Mouse (Mus musculus) hindbrain, embryonic 10.5 days (tissue): ENCODE measurements around the gene Hs3st4. TPM values are rescaled to one million over a fixed set of nuclear protein-coding genes. Genes with fewer than 3 reads are reported as not detected.

ENCODE experiments used
- DNase-seq: peaks from one replicate; pipeline ENCODE4 v3.0.0-alpha.2; 2017; ENCODE audit warnings: low spot score
- H3K27ac ChIP-seq: fragments of 300-500 bp; sonication (generic); 2 replicates; pipeline ENCODE4 v1.5.1; 2016; ENCODE audit warnings: mild to moderate bottlenecking, moderate library complexity
- H3K27me3 ChIP-seq: fragments of 300-500 bp; sonication (generic); 2 replicates; pipeline ENCODE4 v1.6.1; 2016; ENCODE audit warnings: mild to moderate bottlenecking; ENCODE audit not compliant: poor library complexity, insufficient read depth, severe bottlenecking
- H3K36me3 ChIP-seq: fragments of 300-500 bp; sonication (generic); 2 replicates; pipeline ENCODE4 v1.6.1; 2016; ENCODE audit warnings: mild to moderate bottlenecking, moderate library complexity
- H3K4me1 ChIP-seq: fragments of 300-500 bp; sonication (generic); replicated peaks from 2 replicates; pipeline ENCODE4 v1.6.1; 2016; ENCODE audit warnings: mild to moderate bottlenecking
- H3K4me3 ChIP-seq: fragments of 300-500 bp; sonication (generic); 2 replicates; pipeline ENCODE4 v1.5.1; 2016; ENCODE audit warnings: mild to moderate bottlenecking, moderate library complexity
- H3K9me3 ChIP-seq: fragments of 300-500 bp; sonication (generic); 2 replicates; pipeline ENCODE4 v1.6.1; 2016; ENCODE audit warnings: mild to moderate bottlenecking, moderate library complexity
- WGBS: fragments of 180-500 bp; shearing (Covaris S2); methylation state at CpG from one replicate; pipeline ENCODE4 v1.1.7; 2016; 5-methylcytosine and 5-hydroxymethylcytosine counted together
- polyA plus RNA-seq: library from polyadenylated mRNA; unstranded; fragments of >200 nt; fragmentation: Nextera tagmentation; extraction: Ambion mirVana; gene quantifications from 2 replicates; pipeline ENCODE4 v1.2.1, GENCODE M21; 2016

Gene Hs3st4
- polyA plus RNA-seq, 1 experiment from 2014 or later: 0.22 TPM

DNA sequence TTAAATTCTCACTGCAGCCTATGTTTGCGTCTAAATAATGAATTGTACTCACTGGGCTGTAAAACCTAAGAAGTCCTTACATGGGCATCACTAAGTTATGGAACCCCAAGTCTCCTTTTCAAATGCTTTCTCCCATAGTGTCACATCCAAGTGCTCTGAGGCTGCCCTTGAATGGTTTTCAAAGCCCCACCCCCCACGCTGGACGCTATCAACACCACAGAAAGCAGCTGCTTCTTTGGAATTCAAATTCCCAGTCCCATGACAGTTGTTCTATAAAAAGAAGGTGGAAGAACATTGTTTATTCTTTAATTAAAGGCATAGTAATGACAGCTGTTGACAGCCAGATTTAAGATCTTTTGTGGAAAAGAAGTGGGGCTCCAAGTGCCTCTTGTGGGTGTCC lies 275.8 kb downstream of the Hs3st4 start:
- Histone ChIP-seq H3K4me1 (peaks cover 12% of the 10 kb centered on the region), H3K9me3 (no peaks in the 10 kb centered on the region), H3K36me3 (no peaks in the 10 kb centered on the region), H3K27me3 (no peaks in the 10 kb centered on the region), H3K4me3 (no peak overlapping the region), H3K27ac (no peak overlapping the region)
- peak; percentile 6 for DNase-seq
- 58% methylated on average over 3 of the region's 3 CpGs for WGBS

DNA sequence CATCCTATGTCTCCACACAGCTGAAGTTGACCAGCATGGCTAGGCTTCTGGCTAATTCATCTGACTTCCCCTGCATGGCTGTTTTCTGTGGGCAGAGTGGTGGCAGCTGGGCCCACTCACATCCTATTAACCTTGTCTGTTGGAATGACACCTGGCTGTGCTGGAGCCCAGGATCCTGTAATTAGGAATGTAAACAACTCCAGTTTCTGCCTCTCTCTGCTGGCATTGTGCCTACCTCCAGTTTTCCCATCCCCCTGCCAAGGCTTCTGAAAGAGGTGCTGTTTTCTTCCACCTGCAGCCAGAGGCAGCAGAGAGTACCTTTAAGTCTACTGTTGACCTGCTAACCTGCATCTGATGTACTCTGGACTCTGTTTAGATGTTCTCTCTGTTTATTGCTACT lies 288.1 kb downstream of the Hs3st4 start:
- no peak for DNase-seq

DNA sequence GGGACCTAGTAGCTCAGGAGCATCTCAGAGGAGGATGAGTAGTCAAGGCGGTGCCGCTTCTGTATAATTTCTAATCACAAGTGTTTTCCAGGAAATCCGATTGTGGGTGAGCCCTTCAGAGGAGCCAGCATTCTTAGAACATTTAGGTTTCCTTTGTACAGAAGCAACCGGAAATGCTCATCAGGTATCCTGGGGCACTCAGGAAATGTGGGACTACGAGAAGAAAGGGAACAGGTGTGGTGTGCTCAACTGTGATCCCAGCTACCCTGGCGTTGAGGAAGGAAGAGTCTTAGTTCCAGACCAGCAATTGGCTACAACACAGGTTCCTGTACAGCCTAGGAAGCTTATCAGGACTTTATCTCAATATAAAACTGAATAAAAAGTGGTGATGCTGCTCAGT lies 307.2 kb downstream of the Hs3st4 start:
- H3K9me3 ChIP-seq: no peaks in the 10 kb centered on the region

More for the DNA sequence above, 288.1 kb downstream of the Hs3st4 start:
- Histone ChIP-seq H3K4me1 (no peaks in the 10 kb centered on the region), H3K36me3 (no peaks in the 10 kb centered on the region), H3K27ac (no peak overlapping the region), H3K4me3 (no peak overlapping the region), H3K9me3 (no peaks in the 10 kb centered on the region), H3K27me3 (no peaks in the 10 kb centered on the region)

DNA sequence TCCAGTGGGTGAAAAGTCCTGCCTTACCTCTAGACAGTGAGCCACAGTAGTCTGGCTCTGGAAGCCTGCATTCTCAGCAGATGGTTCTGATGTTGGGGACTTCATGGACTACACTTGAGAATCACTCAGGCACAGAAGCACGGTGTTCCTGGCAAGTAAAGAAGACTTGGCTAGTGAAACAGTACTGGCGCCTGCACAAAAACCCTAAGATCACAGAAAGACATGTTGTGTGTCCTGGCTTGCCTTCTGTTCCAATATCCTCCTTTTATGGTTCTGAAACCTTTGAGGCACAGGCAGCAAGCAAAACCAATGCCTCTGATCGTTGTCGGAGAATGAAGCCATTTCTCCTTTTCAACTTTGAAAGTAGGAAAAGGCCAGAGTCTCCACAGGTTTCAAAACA lies 336.8 kb downstream of the Hs3st4 start:
- H3K4me3 ChIP-seq: no peak overlapping the region
- no peak overlapping the region for H3K27ac ChIP-seq
- H3K36me3 ChIP-seq: no peaks in the 10 kb centered on the region
- no peaks in the 10 kb centered on the region for H3K4me1 ChIP-seq
- WGBS: 93% methylated on average over 4 of the region's 4 CpGs
- no peak for DNase-seq
- no peaks in the 10 kb centered on the region for H3K9me3 ChIP-seq
- H3K27me3 ChIP-seq: no peaks in the 10 kb centered on the region

More for the DNA sequence above, 307.2 kb downstream of the Hs3st4 start:
- Histone ChIP-seq H3K27ac (no peak overlapping the region), H3K4me3 (no peak overlapping the region), H3K27me3 (no peaks in the 10 kb centered on the region), H3K36me3 (no peaks in the 10 kb centered on the region), H3K4me1 (no peaks in the 10 kb centered on the region)
- 79% methylated on average over 6 of the region's 6 CpGs for WGBS
- no peak for DNase-seq

DNA sequence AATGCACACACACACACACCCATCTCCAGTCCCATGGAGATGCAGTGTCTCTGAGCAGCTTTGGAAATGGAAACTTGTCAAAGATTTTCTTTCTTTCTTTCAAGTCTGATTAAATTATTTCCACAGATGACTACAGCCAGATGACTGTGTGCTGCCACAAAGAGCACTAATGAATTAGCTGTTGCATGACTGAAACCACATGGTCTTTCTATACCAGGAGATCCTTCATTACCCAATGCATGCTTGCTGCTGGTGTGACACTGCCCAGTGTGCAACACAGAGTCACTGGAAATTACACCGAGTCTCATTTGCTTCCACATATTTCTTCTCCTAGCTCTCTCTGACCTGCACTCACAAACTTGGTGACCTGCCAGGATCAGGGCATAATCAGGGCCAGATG lies 353.0 kb downstream of the Hs3st4 start:
- no peaks in the 10 kb centered on the region for H3K9me3 ChIP-seq
- H3K27me3 ChIP-seq: no peaks in the 10 kb centered on the region
- no peak overlapping the region for H3K4me3 ChIP-seq
- no peaks in the 10 kb centered on the region for H3K36me3 ChIP-seq
- no peak overlapping the region for H3K27ac ChIP-seq
- peaks cover 6% of the 10 kb centered on the region for H3K4me1 ChIP-seq
- 59% methylated on average over 1 of the region's 1 CpGs for WGBS
- DNase-seq: no peak

GRCm38 (mm10) chr7:124341510-124341909 lies 358.8 kb downstream of the Hs3st4 start:
- Histone ChIP-seq H3K4me3 (no peak overlapping the region), H3K4me1 (no peaks in the 10 kb centered on the region), H3K9me3 (no peaks in the 10 kb centered on the region), H3K36me3 (no peaks in the 10 kb centered on the region), H3K27me3 (no peaks in the 10 kb centered on the region), H3K27ac (no peak overlapping the region)
- DNase-seq: no peak
- WGBS: 67% methylated on average over 3 of the region's 3 CpGs

DNA sequence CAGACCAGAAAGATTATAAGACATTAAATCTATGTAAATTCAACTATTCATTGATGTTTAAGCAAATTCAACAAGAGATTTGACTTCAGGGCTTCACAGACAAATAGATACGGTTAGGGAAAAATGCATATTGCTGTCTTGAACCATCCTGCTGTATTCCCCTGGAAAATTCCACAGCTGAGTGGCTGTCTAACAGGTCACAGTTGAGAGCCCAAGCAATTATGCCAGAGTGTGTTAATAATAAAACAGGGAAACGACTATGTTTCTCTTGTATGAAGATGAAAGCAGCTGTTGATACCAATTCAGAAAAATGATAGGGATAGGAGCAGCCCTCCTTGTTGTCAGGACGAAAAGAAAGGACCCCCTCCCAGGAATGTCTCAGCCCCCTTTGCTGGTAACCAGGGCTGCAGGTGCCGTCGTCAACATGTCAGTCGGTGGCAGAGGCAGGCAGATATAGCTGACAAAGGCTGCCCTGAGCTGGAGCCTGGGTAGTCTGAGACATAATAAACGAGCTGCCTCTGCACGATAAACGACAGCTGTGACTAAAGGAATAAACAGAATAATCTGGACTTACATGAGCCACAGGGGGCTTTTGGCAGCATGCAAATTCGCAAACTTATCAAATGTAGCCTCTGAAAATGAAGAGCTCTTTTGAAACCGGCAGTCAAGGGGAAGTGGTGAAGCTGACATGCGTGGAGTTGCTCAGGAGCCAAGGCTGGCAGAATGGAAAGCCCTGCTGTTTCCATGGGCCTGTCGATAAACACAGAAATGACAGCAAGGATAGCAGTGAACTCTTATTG lies 364.7 kb downstream of the Hs3st4 start:
- Histone ChIP-seq H3K27ac (no peak overlapping the region), H3K4me1 (peaks cover 9% of the 10 kb centered on the region; the same call in 1 of the 2 replicates), H3K4me3 (no peak overlapping the region; the same call in 1 of the 2 replicates), H3K9me3 (no peaks in the 10 kb centered on the region), H3K36me3 (no peaks in the 10 kb centered on the region), H3K27me3 (no peaks in the 10 kb centered on the region)
- peak; percentile 39 for DNase-seq
- WGBS: 39% methylated on average over 13 of the region's 13 CpGs

DNA sequence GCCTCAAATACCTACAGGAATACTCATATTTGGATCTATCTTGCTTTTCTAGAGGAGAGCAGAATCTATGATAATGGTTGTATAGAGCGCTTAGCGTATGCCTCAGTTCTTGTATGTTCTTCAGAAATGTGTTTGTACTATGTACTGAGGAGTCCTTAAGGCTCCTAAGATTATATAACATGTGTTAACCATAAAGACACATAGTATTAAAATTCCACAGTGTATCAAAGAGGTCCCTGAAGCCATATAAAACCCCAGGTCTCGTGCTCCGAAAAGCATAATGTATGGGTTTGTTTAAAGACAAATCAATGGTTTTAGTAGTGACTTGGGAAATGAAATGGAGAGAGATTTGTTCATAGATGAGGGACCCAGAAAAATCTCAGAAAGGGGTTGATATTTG lies 371.4 kb downstream of the Hs3st4 start:
- Histone ChIP-seq H3K27ac (no peak overlapping the region), H3K4me1 (no peaks in the 10 kb centered on the region), H3K36me3 (no peaks in the 10 kb centered on the region), H3K9me3 (no peaks in the 10 kb centered on the region), H3K27me3 (no peaks in the 10 kb centered on the region), H3K4me3 (no peak overlapping the region)
- 93% methylated on average over 4 of the region's 4 CpGs for WGBS
- no peak for DNase-seq

- H3K4me3 ChIP-seq: no peak overlapping the region
- WGBS: 81% methylated on average over 3 of the region's 3 CpGs
- H3K36me3 ChIP-seq: no peaks in the 10 kb centered on the region
These were observed 375.4 kb downstream of the Hs3st4 start for GRCm38 (mm10) chr7:124358068-124358467.

DNA sequence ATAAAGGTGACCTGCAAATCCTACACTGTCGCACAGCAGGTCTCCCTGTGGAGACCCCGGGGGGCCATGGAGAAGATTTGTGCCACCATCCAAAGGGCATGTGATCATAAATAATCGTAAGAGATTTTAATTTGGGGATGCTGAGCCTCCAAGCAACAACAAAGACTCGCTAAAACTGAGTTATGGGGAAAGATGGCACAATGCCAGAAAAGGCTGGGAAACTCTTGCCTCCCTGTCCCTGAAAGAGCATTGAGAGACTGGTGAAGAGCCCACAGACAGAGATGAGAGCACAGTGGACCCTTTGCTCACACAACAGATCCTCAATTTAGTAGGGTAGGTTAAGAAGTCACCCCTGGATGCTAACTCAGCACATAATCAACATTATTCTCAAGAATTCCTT lies 377.2 kb downstream of the Hs3st4 start:
- H3K27me3 ChIP-seq: no peaks in the 10 kb centered on the region
- WGBS: 88% methylated on average over 4 of the region's 4 CpGs
- no peaks in the 10 kb centered on the region for H3K9me3 ChIP-seq
- DNase-seq: no peak
- H3K36me3 ChIP-seq: no peaks in the 10 kb centered on the region
- H3K4me3 ChIP-seq: no peak overlapping the region
- H3K4me1 ChIP-seq: no peaks in the 10 kb centered on the region
- no peak overlapping the region for H3K27ac ChIP-seq

More at GRCm38 (mm10) chr7:124358068-124358467, 375.4 kb downstream of the Hs3st4 start:
- Histone ChIP-seq H3K27me3 (no peaks in the 10 kb centered on the region), H3K4me1 (no peaks in the 10 kb centered on the region), H3K27ac (no peak overlapping the region), H3K9me3 (no peaks in the 10 kb centered on the region)
- DNase-seq: no peak

DNA sequence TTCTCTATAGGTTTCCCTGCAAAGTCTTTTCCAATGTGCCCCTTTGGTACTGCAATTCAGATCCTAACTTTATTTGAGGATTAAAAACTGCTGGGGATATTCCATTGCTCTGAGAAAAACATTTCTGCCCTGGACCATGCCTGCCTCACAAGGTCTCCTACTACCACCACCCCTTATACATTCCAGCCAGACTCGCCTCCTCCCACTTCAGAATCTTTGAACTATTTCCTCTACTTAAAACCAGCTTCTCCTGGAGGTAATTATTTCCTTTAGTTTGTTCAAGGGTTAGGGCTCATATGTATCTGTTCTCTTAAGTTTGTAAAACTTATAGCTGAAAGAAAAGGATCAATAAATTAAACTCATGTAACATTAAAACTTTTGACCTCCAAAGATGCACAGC lies 389.6 kb downstream of the Hs3st4 start:
- DNase-seq: no peak
- H3K27me3 ChIP-seq: no peaks in the 10 kb centered on the region
- no peak overlapping the region for H3K27ac ChIP-seq
- WGBS: 79% methylated on average over 1 of the region's 1 CpGs
- no peak overlapping the region for H3K4me3 ChIP-seq
- no peaks in the 10 kb centered on the region for H3K36me3 ChIP-seq
- no peaks in the 10 kb centered on the region for H3K9me3 ChIP-seq
- H3K4me1 ChIP-seq: no peaks in the 10 kb centered on the region

- Histone ChIP-seq H3K36me3 (no peaks in the 10 kb centered on the region), H3K4me3 (no peak overlapping the region)
- WGBS: 86% methylated on average over 2 of the region's 2 CpGs
These were observed 390.0 kb downstream of the Hs3st4 start for GRCm38 (mm10) chr7:124372697-124373096.

DNA sequence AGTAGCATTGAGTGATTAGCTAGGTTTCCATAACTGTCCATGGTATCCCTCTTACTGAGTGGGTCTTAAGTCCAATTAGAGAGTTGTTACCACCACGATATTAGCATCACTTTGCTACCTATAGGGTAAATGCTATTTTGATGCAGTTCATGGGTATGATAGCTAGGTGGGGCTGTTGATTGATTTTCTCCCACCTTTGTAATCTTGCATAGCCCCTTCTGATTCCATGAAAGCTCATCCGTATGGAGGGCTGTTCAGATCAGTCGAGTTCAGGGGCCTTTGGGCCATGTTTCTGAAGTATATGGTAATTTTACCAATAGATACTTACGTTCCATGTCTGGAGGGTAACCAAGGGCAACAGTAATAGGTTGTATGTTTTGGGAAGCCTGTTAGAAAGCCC lies 400.8 kb downstream of the Hs3st4 start:
- WGBS: 43% methylated on average over 4 of the region's 4 CpGs
- DNase-seq: peak; percentile 5
- H3K4me1 ChIP-seq: no peaks in the 10 kb centered on the region

More at GRCm38 (mm10) chr7:124372697-124373096, 390.0 kb downstream of the Hs3st4 start:
- DNase-seq: no peak
- Histone ChIP-seq H3K27me3 (no peaks in the 10 kb centered on the region), H3K9me3 (no peaks in the 10 kb centered on the region), H3K4me1 (no peaks in the 10 kb centered on the region), H3K27ac (no peak overlapping the region)

DNA sequence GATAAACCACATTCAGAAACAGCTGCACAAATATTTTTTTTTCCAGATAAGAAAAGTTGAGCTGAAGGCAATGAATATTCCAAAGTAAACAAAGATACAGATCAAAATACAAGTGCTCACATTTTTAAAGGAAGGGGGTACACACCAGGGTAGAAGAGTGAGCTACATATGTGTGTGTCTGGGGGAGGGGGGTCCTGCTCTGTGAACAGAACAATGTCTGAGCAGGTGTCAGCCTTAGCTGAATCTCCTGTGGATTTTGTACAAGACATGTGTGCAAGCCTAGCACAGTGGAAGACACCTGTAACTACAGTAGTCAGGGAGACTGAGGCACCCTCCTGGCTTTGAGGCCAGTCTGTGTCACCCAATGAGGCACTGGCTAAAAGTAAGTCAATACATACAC lies 416.5 kb downstream of the Hs3st4 start:
- Histone ChIP-seq H3K4me3 (no peak overlapping the region), H3K27ac (no peak overlapping the region), H3K36me3 (no peaks in the 10 kb centered on the region), H3K4me1 (no peaks in the 10 kb centered on the region), H3K9me3 (no peaks in the 10 kb centered on the region), H3K27me3 (no peaks in the 10 kb centered on the region)
- no peak for DNase-seq

More for the DNA sequence above, 400.8 kb downstream of the Hs3st4 start:
- no peak overlapping the region for H3K4me3 ChIP-seq
- H3K36me3 ChIP-seq: no peaks in the 10 kb centered on the region
- H3K27me3 ChIP-seq: no peaks in the 10 kb centered on the region
- no peak overlapping the region for H3K27ac ChIP-seq
- H3K9me3 ChIP-seq: no peaks in the 10 kb centered on the region
